Mouse (Mus musculus): Measurements from ENCODE around the gene Ncoa7.

The Ncoa7 gene

DNA sequence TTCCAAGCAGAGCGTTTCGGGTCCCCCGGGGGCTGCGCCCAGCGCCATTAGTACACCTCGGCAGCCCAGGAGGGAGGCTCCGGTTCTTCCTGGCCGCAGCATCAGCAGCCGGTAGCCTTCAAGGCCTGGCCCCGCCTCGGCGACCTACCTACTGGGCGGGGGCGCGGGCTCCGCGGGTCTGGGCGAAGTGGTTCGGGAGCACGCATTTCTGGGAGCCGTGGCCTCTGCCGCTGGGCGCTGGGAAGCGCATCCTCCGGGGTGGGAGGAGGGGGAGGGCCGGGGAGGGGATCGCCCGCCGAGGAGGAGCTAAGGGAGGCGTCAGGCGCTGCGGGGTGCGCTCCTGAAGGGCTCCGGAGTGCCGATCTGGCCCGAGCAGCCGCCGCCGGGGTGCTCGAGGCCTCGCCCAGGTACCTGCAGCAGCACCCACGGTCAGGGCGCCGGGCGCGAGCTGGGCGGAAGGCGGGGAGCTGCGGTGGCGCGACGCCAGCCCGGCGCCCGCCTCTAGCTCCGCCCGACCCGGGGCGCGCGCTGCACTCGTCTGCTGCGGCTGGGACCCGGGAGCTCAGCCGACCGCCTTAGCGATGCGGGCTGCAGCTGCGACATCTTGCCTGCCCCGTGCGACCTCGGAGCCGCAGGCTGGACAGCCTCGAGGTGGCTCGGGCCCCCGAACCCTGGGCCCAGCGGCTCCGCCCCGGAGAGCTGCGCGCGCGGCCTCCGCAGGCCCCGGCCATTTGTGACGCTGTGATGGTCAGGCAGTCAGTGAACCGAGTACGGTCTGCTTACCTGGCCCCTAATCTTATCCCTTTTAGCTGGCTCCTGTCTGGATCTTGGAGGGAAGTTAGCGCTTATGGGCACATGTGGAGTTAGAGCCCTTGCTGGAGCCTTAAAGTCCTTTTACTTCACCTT lies at the start of gene Ncoa7:
TSS of gene Ncoa7 (minus strand) at position 646 of the 906 bp plus-strand sequence.
- peak; percentile 65 to 67 for DNase-seq (ENCODE audit: low spot score in 2 of 2)

DNA sequence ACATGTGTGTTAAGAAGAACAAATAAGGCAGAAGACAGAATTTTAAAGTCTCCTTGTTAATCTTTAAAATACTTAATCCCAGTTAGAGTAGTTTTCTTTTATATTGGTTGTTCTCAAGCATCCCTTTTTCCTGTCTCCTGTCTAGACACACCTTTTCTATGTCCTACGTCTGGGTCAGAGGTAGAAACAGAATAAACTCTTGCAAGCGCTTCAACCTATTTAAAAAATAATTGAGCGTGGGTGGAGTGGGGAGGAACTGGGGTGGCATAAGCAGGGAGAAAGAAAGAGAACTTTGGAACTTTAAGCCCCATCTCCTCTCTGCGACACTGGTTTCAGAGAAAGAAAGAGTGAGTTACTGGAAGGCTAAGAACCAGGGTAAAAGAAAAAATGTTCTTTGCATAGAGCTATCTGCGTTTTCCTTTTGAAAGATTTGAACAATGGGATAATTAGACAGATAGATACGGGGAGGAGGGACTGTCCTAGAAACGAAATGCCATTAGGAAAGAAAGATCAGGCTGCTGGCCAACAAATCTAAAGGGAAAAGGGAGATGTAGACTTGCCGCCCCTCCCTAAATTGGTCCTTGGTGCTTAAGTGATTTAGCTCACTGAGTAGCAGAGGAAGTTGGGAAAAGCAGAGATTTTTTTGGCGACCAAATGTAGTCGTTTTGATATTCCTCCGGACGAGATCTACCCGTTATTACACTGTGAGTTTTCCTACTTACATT lies 42.1 kb upstream of the Ncoa7 start:
- no peak for DNase-seq (ENCODE audit: low spot score in 2 of 2)

DNA sequence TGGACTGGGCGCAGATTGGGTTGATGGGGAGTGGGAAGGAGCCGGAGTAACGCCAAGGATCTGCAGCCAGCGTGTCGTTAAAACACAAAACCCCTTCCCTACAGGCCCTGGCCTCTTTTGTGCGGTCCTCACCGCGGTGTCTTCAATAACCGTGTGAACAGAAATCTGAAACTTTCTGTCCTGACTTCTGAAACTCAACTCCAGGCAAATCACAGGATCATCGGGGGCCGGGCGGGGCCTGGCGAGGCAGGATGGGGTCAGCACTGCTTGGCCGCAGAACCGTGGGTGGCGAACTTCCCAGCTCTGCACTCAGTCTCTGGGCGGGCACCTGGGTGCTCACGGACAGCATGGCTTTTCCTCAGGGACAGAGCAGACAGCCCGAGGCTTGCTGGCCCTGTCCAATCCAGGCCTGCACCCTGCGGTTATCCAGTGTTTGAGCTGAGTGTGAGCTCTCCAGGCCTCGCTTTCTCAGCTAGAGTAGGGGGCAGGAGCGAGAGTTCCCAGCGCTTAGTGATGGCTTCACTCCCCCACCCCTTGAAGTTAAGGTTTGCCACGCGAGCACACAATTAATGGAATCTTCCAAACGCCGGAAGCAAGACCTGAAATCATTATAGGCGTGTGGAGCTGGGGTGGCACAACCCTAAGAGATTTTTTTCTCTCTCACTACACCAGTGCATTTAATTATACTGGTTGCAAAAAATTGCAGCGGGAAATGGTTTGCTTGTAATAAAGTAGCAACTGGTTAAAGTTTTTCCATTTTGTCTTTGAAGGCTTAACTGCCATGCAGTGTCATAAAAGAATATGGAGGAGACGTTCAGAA lies 41.3 kb upstream of the Ncoa7 start:
- no peak for DNase-seq (ENCODE audit: low spot score in 2 of 2)

DNA sequence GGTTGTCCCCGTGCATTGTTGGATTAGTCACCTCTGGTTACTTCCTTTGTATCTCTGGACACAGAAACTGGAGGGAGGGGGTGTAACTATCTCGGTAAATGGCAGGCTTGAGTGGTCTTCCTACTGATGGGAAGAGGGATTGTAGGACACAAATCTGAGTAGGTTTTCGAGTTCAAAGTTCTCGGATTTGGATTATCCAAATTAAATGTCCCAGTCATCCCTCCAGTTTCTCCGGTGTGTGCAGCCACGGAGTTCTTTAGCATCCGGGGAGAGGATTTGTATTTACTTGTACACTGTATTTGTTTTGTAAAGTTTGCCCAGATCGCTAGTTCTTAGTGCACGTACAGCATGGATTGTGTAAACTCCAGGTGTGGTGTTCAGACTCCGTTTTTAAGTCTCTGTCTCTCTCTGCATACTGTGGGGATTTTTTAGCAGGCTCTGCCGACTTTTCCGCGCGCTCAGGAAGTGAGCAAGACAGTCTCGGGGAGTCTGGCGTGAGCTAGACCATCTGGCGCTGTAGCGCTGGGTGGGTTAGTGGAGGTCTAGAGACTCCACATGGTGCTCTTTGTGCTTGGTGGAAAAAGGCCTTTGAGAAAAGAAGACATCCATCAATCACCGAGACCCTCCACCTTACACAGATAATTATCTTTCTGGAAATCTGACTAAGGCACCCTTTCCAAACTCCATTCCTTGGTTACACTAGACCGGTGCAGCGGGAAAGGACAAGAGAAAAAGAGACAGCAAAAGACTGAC lies 40.5 kb upstream of the Ncoa7 start:
- DNase-seq (ENCODE audit: low spot score in 2 of 2) = no peak

DNA sequence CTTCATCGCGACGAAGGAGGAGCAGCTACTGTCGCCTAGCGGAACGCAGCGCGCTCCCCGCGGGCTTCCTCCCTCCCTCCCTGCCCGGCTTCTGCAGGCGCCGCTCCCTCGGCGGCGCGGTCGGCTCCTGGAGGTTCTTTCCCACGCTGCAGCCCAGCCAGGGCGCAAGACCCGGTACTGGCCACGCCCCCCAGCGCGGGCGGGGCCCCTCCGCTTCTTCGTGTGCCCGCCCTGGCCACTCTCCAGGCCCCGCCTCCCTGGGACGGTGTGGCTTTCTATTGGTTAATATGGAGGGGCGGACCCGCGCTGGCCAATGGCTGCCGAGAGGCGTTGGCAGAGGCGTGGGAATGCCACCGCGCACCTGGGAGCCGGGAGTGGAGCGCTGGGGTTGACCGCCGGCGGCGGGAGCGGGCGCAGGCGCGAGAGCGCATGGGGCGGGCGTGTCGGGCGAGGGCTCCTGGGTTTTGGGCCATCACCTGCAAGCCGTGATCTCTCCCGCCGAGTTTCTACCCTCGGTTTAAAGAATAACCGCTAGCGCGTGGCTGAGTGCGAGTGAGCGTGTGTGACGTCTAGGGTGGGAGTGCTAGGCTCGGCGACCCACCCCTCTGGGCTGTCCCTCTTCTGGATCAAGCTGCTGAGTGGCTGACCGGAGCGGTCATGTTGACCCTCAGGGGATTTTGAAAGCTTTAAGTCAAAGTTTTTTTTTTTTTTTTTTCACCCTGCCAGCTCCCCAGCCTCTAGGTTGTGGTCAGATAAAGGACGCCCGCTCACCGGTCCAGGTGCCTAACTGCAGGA lies 39.7 kb upstream of the Ncoa7 start, which contains the start of gene Hey2:
TSS of gene Hey2 (minus strand) at position 159 of the 795 bp plus-strand sequence.
- DNase-seq (ENCODE audit: low spot score in 2 of 2) = peak; percentile 93 to 98

DNA sequence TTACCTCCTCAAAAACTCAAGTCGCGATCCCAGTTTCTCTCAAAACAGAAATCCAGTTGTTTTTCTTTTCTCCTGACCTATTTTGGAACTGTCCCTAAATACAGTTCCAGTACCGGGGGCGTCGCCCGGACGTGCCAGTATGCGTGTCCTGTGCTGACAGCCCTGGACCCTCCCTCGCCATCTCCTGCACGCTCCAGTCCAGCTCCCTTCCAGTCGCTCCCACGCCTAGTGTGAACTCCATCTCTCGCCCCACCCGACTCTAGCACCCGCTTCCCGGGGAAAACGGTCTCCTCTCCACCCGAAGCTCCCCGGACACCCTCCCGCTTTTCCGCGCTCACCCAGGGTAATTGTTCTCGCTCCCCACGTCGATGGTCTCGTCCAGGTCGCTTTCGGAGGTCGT lies 39.1 kb upstream of the Ncoa7 start:
- no peak for DNase-seq (ENCODE audit: low spot score in 2 of 2)

DNA sequence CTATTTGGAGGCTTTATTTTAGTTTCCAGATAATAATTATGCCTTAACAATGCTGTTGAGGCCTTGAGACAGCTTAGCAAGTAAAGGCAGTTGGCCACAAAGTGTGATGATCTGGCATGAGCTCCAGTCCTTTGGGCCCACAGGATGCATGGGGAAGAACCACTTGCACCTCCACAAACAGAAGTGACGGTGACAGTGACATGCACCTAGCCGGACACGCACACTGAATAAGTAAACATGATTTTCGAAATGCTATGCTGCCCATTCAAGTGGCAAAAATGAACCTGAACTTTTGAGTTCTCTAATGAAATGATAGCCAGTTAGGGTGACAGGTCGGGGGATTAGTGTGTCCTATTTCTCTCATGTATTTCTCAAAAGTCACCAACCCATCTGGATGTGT lies 37.7 kb upstream of the Ncoa7 start:
- DNase-seq (ENCODE audit: low spot score in 2 of 2) = no peak

DNA sequence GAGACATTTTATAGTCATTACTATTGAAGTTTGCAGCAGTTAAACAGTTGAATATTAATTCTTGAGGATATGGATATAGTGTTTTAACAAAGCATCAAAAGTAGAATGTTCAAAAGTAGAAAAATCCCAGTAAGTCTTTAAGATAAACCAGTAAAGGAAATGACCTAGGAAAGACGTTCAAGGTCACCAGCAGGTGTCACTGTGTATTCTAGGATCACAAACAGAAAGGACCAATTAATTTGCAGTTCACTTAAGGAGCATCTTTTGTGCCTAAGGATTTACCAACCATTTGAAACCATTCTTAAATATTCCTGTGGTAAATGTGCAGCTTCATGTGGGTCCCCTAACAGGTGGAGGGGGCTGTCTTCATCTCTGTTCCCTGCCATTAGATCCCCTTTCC lies 35.1 kb upstream of the Ncoa7 start:
- no peak for DNase-seq (ENCODE audit: low spot score in 2 of 2)

DNA sequence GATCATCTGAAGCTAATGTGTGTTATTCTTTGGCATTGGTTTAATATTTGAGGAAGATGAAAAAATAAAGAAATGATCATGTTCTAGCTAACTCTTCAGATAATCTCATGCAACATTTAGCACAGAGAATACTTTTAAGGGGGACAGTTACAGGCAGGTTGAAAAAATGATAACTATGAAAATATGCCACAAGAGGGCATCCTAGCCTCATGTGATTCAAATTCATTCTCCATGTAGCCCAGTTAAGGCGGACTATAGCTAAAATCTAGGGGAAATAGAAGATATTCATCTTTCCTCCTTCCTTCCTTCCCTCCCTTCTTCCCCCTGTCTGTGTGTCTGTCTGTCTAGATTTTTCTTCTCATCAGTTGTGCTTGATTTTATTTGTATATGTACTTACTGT lies 21.9 kb upstream of the Ncoa7 start:
- no peak for DNase-seq (ENCODE audit: low spot score in 2 of 2)

DNA sequence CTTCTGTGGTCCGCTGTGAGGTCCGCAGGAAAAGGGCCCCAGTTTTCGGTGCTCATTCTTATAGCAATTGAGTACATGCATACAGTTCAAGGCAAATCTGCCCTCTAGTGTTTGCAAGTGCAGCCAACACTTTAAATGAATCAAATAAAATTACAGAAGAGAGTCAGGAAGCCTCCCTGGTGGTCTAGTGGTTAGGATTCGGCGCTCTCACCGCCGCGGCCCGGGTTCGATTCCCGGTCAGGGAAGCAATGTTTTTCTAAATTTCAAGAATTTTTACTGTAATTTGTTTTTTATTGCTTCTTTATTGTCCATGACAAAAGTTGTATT lies 7.8 kb upstream of the Ncoa7 start:
- peak; percentile 66 to 77 for DNase-seq (ENCODE audit: low spot score in 2 of 2)

DNA sequence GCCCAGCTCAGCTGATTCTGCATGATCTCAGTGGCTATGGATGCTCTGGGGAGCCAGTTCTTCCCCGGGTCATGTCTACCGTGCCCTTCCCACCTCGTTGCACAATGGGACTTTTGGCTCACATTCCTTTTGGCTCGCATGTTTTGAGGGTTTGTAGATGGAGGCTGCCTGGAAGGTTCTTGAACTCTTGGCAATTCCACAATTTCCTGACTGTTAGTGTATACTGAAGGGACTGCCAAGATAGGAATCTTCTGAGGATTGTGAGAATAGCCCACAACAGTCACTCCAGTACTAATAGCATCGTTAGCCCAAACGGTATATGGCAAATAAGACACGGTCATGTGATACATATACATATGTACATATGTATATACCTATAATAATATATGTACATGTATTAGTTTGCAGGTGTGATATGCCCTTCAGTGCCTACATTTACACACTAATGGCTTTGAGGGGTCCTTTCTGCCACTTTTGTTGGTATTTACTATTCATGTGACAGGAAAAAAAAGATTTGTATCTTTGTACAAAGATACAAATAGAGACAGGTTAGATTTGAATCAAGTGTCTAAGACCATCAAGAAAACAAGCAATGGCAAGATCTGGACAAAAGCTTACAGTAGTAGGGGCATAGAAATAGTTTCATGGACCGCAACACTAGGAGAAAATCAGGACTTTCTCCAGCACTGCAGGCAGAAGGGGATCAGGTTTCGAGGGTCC lies 7.3 kb upstream of the Ncoa7 start:
- DNase-seq (ENCODE audit: low spot score in 2 of 2) = no peak

DNA sequence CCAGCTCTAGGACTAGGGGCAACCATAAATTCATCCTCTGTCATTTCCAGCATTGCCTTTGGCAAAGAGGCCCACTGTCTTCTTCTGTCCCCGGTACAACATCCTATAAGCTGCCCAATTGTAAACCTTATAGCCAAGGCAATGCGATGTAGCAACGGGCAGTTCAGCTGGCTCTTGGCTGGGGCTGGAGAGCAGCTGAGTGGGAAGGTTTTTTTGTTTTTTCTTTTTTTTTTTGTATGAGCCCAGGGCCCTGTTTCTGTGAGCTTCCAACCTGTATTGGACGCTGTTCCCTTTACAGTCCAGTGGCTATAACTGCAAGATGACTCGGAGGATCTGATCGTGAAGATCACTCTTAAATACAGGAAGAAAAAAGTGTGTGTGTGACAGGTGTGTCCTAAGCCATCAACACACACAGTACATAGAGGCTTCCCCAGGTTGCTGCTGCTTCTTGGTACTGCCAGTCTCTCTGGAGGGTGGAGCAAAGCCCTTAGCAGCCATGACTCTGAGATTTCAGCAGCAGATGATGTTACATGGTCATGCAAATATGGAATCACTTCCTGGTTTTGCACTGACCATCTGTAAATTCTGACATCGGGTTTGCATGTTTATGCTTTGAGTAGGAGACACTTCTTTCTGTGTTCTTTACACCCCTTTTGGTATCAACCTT lies 594 bp upstream of the Ncoa7 start:
- DNase-seq (ENCODE audit: low spot score in 2 of 2) = no peak

DNA sequence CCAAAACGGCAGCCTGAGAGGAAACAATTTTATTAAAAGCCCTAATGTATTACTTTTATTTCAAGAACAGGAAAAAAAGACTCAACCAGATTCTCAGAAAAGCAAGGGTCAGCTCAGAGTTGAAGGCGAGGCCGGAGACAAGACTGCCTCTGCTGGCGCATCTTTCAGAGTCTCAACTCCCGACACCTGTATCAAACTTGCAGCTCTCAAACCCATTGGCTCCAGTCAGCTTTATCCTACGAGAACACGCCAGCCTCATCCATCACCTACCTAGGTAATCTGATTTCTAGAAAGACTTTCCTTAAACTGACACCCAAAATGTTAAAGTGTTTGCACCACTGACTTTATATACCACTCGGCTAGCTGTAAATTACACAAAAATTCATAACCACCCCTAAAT lies 1.1 kb downstream of the Ncoa7 start:
- DNase-seq (ENCODE audit: low spot score in 2 of 2) = no peak

DNA sequence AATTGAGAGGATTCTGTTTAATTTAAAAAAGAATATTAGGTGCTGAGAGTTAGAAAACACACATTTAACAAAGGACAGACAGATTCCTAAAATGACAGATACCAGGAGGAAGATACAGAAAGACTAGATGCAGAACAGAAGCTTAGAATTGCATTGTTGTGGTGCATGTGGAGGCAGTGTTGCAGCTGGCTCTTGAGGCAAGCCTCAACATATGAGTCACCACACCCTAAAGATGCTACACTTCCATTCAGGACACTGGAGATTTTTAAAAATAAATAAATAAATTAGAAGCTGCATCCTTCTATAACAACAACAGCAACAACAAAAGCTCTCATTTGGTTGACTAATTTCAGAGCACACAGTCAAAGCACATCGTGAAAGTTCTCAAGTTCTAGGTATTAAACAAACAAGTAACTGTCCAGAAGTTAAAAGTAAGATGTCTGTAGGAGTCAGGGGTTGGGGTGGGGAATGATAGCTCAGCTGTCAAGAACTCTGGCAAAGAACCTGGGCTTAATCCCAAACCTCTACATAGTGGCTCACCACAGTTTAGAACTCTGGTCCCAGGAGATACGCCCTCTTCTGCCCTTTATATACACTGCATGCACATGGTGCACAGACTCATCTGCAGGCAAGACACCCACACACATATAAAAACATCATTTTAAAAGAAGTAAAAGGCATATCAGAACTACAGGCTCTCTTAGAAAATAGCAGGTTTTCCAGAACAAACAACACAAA lies 3.2 kb downstream of the Ncoa7 start:
- DNase-seq (ENCODE audit: low spot score in 2 of 2) = no peak

DNA sequence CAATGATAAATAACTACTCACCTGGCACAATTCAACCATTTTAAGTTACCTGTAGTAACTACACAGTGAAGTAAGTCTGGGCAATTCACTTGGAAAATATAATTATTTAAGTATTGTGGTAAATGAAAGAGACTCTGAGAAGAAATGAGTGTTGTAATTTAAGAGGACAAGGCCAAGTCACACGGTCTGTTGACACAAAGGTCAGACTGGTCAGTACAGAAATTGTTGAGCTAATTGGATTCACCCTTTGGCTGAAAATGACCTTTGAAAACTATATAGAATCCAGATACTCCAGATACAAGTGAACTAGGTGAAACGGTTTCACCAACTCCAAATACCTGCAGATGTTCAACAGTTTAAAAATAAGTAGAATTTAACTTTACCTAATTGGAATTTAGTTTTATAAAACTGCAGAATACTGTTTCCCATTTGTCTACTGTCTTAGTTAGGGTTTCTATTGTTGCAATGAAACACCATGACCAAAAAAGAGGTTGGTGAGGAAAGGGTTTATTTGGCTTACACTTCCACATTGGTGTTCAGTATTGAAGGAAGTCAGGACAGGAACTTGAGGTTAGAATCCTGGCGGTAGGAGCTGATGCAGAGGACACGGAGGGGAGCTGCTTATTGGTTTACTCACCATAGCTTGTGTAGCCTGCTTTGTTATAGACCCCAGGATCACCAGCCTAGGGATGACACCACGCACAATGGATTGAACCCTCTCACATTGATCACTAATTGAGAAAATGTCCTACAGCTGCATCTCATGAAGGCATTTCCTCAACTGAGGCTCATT lies 6.5 kb downstream of the Ncoa7 start:
- DNase-seq (ENCODE audit: low spot score in 2 of 2) = no peak

DNA sequence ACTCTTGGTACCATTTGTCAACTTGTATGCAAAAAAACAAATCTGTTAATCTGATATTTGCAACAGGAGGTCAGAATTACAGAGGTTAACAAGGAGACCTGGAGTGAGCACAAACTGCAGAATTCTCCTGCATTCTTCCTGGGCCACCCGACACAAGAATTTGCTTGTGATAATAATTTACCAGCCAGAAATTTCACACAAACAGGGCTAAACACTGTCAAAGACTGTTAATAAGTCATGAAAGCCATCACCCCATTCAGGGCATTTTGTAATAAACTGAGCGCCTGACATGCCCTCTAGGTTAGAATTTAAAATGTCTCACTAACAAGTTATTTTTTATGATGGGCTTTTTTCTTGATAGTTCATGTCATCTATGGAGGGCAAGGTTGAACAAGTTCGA lies 12.1 kb downstream of the Ncoa7 start:
- DNase-seq (ENCODE audit: low spot score in 2 of 2) = no peak

DNA sequence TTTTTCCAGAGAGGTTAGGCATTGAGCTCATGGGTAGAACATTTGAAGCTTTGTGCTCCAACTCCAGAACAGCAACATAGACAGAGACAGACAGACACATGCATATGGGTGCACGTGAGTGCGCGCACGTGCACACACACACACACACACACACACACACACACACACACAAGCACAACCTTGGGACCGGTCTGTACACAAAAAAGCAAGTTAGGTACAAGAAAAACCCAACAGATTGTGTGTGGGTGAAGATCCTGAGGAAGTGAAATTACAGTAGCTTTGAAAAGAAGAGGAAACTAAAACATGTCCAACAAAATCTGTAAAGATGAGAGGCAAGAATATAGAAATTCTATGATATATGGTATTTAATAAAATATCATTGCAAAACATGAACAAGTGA lies 13.6 kb downstream of the Ncoa7 start:
- no peak for DNase-seq (ENCODE audit: low spot score in 2 of 2)

DNA sequence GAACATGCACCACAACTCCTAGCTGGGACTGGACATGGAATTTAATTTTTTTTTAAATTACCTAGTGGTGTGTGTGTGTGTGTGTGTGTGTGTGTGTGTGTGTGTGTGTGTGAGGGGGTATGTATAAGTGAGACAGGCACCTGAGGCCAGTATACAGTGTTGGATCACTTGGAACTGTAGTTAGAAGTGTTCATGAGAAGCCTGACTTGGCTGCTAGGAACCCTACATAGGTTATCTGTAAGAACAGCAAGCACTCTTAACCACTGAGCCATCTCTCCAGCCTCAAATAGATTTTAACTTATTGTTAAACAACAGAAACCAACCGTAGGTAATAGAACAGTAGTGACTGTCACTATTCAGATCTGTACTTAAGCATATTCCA lies 14.8 kb downstream of the Ncoa7 start:
- DNase-seq (ENCODE audit: low spot score in 2 of 2) = no peak
